Mouse (Mus musculus): ENCODE measurements around the gene Serpina3i. TPM values are rescaled to one million over a fixed set of nuclear protein-coding genes. Genes with fewer than 3 reads are reported as not detected.
"Not testable (repeated sequence)": the region's sequence is repeated elsewhere in the genome, so short reads cannot be mapped to it uniquely, and the experiment has no call there.

Serpina3i gene
- polyA plus RNA-seq, 1 experiment from 2014 or later = not detected

DNA sequence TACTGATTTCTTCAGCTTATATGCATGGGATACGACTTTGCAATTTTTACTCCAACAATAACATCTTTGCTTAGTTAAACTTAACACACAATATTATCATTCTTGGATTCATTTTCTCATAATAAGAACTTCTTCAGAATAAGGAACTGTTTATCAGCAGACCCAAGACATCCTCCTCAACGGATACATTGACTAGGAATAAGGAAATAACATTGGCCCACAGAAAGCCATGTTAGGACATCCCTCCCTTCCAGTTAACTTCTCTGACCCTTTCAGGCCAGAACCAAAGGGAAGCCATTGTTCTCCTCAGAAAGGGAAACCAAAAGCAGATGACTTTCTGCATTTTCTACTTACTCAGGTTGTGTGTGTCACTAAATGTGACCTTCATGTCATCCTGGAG lies 32.2 kb upstream of the Serpina3i start:
- H3K27ac ChIP-seq (replicated peaks in 1 of 2; ENCODE audit: control insufficient read depth in 1 of 2, insufficient read depth in 1 of 2, low read depth in 2 of 2, low read length in 2 of 2) = no peak overlapping the region
- 59% methylated on average over 2 of the region's 2 CpGs for WGBS

DNA sequence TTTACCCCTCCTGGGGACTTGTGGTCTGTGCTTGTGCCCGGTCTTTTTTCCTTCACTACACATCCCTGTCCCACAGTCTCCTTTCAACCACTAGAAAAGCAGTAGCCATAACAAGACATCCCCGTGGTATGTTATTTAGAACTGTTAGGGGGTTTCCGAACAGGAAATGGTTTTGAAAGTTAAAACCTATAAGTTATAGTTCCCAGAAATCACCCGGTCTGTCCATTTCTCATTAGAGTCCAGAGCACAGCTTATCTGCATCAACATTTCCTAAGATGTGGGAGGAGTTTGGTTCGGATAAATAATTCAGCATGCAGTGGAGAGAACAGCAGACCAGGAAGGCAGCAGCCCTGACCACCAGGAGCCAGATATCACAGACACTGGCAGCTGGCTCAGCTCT lies 27.0 kb upstream of the Serpina3i start, which contains the start of gene Serpina3g:
Serpina3g (plus strand) TSS at position 331 of the 400 bp plus-strand sequence.
- H3K4me3 ChIP-seq (ENCODE audit: control insufficient read depth in 1 of 2, insufficient read depth in 1 of 2, low read depth in 1 of 2, low read length in 2 of 2) = no peak within 1 kb of the TSS
- WGBS = 46% methylated on average over 5 of the region's 5 CpGs
- H3K9me3 ChIP-seq (ENCODE audit: control insufficient read depth, low read length) = no peaks in the 10 kb centered on the region
- H3K36me3 ChIP-seq (ENCODE audit: control insufficient read depth, insufficient read depth, low read length) = no peaks in the 10 kb centered on the region
- H3K27me3 ChIP-seq (ENCODE audit: control insufficient read depth, insufficient read depth, low read length) = no peaks in the 10 kb centered on the region
- no peak for ATAC-seq (ENCODE audit: insufficient number of reproducible peaks, insufficient read depth, low FRiP score, low read depth)
- H3K4me2 ChIP-seq (ENCODE audit: low read length) = no peak within 1 kb of the TSS
- H3K9ac ChIP-seq (ENCODE audit: low read length) = no peak within 1 kb of the TSS
- H3K4me1 ChIP-seq (ENCODE audit: control insufficient read depth in 2 of 2, insufficient read depth in 2 of 2, low read length in 2 of 2) = no peaks in the 10 kb centered on the region
- no peak within 1 kb of the TSS for H3K27ac ChIP-seq (replicated peaks in 1 of 2; ENCODE audit: control insufficient read depth in 1 of 2, insufficient read depth in 1 of 2, low read depth in 2 of 2, low read length in 2 of 2)

More for the DNA sequence above, 32.2 kb upstream of the Serpina3i start:
- no peak overlapping the region for H3K4me3 ChIP-seq (ENCODE audit: control insufficient read depth in 1 of 2, insufficient read depth in 1 of 2, low read depth in 1 of 2, low read length in 2 of 2)
- ATAC-seq (ENCODE audit: insufficient number of reproducible peaks, insufficient read depth, low FRiP score, low read depth) = no peak
- no peaks in the 10 kb centered on the region for H3K9me3 ChIP-seq (ENCODE audit: control insufficient read depth, low read length)
- no peaks in the 10 kb centered on the region for H3K27me3 ChIP-seq (ENCODE audit: control insufficient read depth, insufficient read depth, low read length)
- H3K9ac ChIP-seq (ENCODE audit: low read length) = no peak overlapping the region
- H3K4me1 ChIP-seq (ENCODE audit: control insufficient read depth in 2 of 2, insufficient read depth in 2 of 2, low read length in 2 of 2) = no peaks in the 10 kb centered on the region
- no peak overlapping the region for H3K4me2 ChIP-seq (ENCODE audit: low read length)
- no peaks in the 10 kb centered on the region for H3K36me3 ChIP-seq (ENCODE audit: control insufficient read depth, insufficient read depth, low read length)

DNA sequence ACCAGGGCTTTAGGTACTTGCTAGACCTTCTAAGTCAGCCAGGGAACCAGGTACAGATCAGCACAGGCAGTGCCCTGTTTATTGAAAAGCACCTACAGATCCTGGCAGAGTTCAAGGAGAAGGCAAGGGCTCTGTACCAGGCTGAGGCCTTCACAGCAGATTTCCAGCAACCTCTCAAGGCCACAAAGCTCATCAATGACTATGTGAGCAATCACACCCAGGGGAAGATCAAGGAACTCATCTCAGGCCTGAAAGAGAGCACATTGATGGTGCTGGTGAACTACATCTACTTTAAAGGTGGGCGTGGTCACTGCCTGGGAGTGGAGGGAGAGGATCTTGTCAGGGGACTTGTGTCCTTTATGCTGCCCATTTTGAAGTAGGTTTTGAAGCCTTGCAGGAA lies 24.9 kb upstream of the Serpina3i start:
- not testable (repeated sequence) for H3K4me3 ChIP-seq (ENCODE audit: control insufficient read depth in 1 of 2, insufficient read depth in 1 of 2, low read depth in 1 of 2, low read length in 2 of 2); ATAC-seq (ENCODE audit: insufficient number of reproducible peaks, insufficient read depth, low FRiP score, low read depth); H3K27ac ChIP-seq (replicated peaks in 1 of 2; ENCODE audit: control insufficient read depth in 1 of 2, insufficient read depth in 1 of 2, low read depth in 2 of 2, low read length in 2 of 2); H3K9me3 ChIP-seq (ENCODE audit: control insufficient read depth, low read length); H3K9ac ChIP-seq (ENCODE audit: low read length); H3K27me3 ChIP-seq (ENCODE audit: control insufficient read depth, insufficient read depth, low read length); H3K4me1 ChIP-seq (ENCODE audit: control insufficient read depth in 2 of 2, insufficient read depth in 2 of 2, low read length in 2 of 2); H3K36me3 ChIP-seq (ENCODE audit: control insufficient read depth, insufficient read depth, low read length); H3K4me2 ChIP-seq (ENCODE audit: low read length)
- WGBS = 86% methylated on average over 1 of the region's 1 CpGs

DNA sequence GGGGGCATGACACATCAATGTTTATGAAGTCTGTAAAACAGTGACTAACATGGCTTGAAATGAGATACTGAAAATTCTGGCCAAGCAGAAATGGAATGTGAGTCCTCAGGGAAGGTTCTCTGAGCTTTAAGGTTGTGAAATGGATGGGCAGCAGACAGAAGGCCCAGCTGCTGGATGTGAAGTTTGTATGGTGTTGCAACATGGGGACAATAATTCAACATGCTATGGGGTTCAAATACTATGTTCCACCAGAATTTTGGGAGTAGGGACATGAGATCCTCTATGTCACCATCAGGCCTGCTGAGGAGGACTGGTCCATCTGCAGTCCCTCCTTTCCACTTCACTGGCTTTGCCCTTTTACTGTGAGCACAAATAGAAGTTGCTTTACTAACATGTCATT lies 19.6 kb upstream of the Serpina3i start:
- Histone ChIP-seq H3K27ac (replicated peaks in 1 of 2; ENCODE audit: control insufficient read depth in 1 of 2, insufficient read depth in 1 of 2, low read depth in 2 of 2, low read length in 2 of 2) (no peak overlapping the region), H3K4me2 (ENCODE audit: low read length) (no peak overlapping the region), H3K9ac (ENCODE audit: low read length) (no peak overlapping the region), H3K4me1 (ENCODE audit: control insufficient read depth in 2 of 2, insufficient read depth in 2 of 2, low read length in 2 of 2) (no peaks in the 10 kb centered on the region), H3K9me3 (ENCODE audit: control insufficient read depth, low read length) (no peaks in the 10 kb centered on the region), H3K27me3 (ENCODE audit: control insufficient read depth, insufficient read depth, low read length) (no peaks in the 10 kb centered on the region), H3K36me3 (ENCODE audit: control insufficient read depth, insufficient read depth, low read length) (no peaks in the 10 kb centered on the region), H3K4me3 (ENCODE audit: control insufficient read depth in 1 of 2, insufficient read depth in 1 of 2, low read depth in 1 of 2, low read length in 2 of 2) (no peak overlapping the region)
- ATAC-seq (ENCODE audit: insufficient number of reproducible peaks, insufficient read depth, low FRiP score, low read depth) = no peak

DNA sequence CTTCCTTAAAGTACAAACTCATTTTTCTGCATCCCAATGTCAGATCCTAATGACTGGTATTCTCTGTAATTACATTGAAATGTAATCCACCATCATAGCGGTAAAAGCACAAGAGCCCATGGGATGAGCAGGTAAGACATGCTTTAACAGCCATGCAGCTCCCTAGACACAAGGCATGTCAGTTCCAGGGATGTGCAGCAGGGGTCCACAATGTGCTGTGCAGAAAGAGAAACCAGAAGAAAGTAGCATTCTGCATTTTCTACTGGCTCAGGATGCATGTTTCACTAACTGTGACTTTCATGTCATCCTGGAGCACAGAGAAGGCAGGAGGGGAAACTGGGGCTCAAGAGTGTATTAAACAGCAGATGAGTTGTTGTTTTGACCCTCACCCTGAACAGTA lies 17.8 kb upstream of the Serpina3i start:
- Histone ChIP-seq H3K27me3 (ENCODE audit: control insufficient read depth, insufficient read depth, low read length) (no peaks in the 10 kb centered on the region), H3K36me3 (ENCODE audit: control insufficient read depth, insufficient read depth, low read length) (no peaks in the 10 kb centered on the region), H3K9me3 (ENCODE audit: control insufficient read depth, low read length) (no peaks in the 10 kb centered on the region), H3K27ac (replicated peaks in 1 of 2; ENCODE audit: control insufficient read depth in 1 of 2, insufficient read depth in 1 of 2, low read depth in 2 of 2, low read length in 2 of 2) (no peak overlapping the region), H3K9ac (ENCODE audit: low read length) (no peak overlapping the region), H3K4me1 (ENCODE audit: control insufficient read depth in 2 of 2, insufficient read depth in 2 of 2, low read length in 2 of 2) (no peaks in the 10 kb centered on the region), H3K4me3 (ENCODE audit: control insufficient read depth in 1 of 2, insufficient read depth in 1 of 2, low read depth in 1 of 2, low read length in 2 of 2) (no peak overlapping the region), H3K4me2 (ENCODE audit: low read length) (no peak overlapping the region)
- ATAC-seq (ENCODE audit: insufficient number of reproducible peaks, insufficient read depth, low FRiP score, low read depth) = no peak
- 74% methylated on average over 1 of the region's 1 CpGs for WGBS

DNA sequence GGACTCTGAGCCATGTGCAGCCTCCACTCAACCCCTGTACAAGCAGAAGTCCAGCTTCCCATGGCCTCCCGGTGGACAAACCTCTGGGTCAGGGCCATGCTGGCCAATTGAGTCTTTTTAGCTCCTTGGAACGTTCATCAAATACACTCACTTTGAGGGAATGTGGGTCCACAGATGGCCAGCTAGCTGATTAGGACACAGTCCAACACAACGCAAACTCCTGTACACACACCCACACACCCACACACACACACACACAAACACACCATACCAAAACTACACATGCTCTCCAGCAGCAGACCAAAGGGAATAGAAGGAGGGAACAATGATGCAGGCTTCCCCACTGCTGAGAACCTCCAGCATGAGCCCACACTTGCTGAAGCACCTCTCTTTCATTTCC lies 17.3 kb upstream of the Serpina3i start:
- 74% methylated on average over 3 of the region's 3 CpGs for WGBS
- Histone ChIP-seq H3K27me3 (ENCODE audit: control insufficient read depth, insufficient read depth, low read length) (no peaks in the 10 kb centered on the region), H3K9ac (ENCODE audit: low read length) (no peak overlapping the region), H3K27ac (replicated peaks in 1 of 2; ENCODE audit: control insufficient read depth in 1 of 2, insufficient read depth in 1 of 2, low read depth in 2 of 2, low read length in 2 of 2) (no peak overlapping the region), H3K9me3 (ENCODE audit: control insufficient read depth, low read length) (no peaks in the 10 kb centered on the region), H3K36me3 (ENCODE audit: control insufficient read depth, insufficient read depth, low read length) (no peaks in the 10 kb centered on the region), H3K4me2 (ENCODE audit: low read length) (no peak overlapping the region), H3K4me3 (ENCODE audit: control insufficient read depth in 1 of 2, insufficient read depth in 1 of 2, low read depth in 1 of 2, low read length in 2 of 2) (no peak overlapping the region), H3K4me1 (ENCODE audit: control insufficient read depth in 2 of 2, insufficient read depth in 2 of 2, low read length in 2 of 2) (no peaks in the 10 kb centered on the region)
- ATAC-seq (ENCODE audit: insufficient number of reproducible peaks, insufficient read depth, low FRiP score, low read depth) = no peak

DNA sequence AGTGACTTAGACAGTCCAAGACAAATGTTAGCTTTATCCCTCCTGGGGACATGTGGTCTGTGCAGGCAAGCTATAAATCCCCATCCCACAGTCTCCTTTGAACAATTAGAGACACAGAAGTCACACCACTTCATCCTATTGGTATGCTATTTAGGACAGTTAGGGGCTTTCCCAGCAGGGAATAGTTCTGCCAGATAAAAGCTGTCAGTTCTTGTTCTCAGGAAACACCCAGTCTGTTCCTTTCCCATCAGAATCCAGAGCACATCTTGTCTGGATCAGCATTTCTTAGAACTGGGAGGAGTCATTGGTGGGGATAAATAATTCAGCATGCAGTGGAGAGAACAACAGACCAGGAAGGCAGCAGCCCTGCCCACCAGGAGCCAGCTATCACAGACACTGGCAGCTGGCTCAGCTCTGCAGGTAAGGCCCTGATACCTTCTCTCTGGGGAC lies 15.3 kb upstream of the Serpina3i start:
- H3K36me3 ChIP-seq (ENCODE audit: control insufficient read depth, insufficient read depth, low read length) = no peaks in the 10 kb centered on the region
- ATAC-seq (ENCODE audit: insufficient number of reproducible peaks, insufficient read depth, low FRiP score, low read depth) = no peak
- H3K4me3 ChIP-seq (ENCODE audit: control insufficient read depth in 1 of 2, insufficient read depth in 1 of 2, low read depth in 1 of 2, low read length in 2 of 2) = no peak overlapping the region
- H3K27ac ChIP-seq (replicated peaks in 1 of 2; ENCODE audit: control insufficient read depth in 1 of 2, insufficient read depth in 1 of 2, low read depth in 2 of 2, low read length in 2 of 2) = no peak overlapping the region
- no peak overlapping the region for H3K4me2 ChIP-seq (ENCODE audit: low read length)
- no peaks in the 10 kb centered on the region for H3K27me3 ChIP-seq (ENCODE audit: control insufficient read depth, insufficient read depth, low read length)
- H3K9ac ChIP-seq (ENCODE audit: low read length) = no peak overlapping the region
- no peaks in the 10 kb centered on the region for H3K9me3 ChIP-seq (ENCODE audit: control insufficient read depth, low read length)
- H3K4me1 ChIP-seq (ENCODE audit: control insufficient read depth in 2 of 2, insufficient read depth in 2 of 2, low read length in 2 of 2) = no peaks in the 10 kb centered on the region

DNA sequence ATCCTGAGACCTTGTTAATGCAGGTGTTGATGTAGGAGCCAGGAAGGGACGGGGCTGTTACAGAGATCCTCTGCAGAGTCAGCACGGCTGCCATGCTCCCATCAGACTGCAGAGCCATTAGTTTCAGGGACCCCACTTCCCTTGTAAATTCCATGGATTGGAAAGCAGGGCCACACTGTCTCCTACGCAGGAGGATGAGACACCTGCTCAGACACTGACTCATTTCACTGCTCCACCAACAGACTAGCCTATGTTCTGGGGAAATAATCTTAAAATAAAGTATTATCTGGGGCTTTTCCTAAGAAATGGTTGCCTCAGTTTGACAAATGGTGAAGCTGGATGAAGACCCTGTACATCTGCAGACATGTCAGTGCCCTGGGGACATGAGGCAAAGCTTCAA lies 14.7 kb upstream of the Serpina3i start:
- Histone ChIP-seq H3K36me3 (ENCODE audit: control insufficient read depth, insufficient read depth, low read length) (no peaks in the 10 kb centered on the region), H3K9ac (ENCODE audit: low read length) (no peak overlapping the region), H3K4me3 (ENCODE audit: control insufficient read depth in 1 of 2, insufficient read depth in 1 of 2, low read depth in 1 of 2, low read length in 2 of 2) (no peak overlapping the region), H3K27me3 (ENCODE audit: control insufficient read depth, insufficient read depth, low read length) (no peaks in the 10 kb centered on the region), H3K9me3 (ENCODE audit: control insufficient read depth, low read length) (no peaks in the 10 kb centered on the region), H3K4me1 (ENCODE audit: control insufficient read depth in 2 of 2, insufficient read depth in 2 of 2, low read length in 2 of 2) (no peaks in the 10 kb centered on the region), H3K4me2 (ENCODE audit: low read length) (no peak overlapping the region), H3K27ac (replicated peaks in 1 of 2; ENCODE audit: control insufficient read depth in 1 of 2, insufficient read depth in 1 of 2, low read depth in 2 of 2, low read length in 2 of 2) (no peak overlapping the region)
- no peak for ATAC-seq (ENCODE audit: insufficient number of reproducible peaks, insufficient read depth, low FRiP score, low read depth)
- 72% methylated on average over 3 of the region's 3 CpGs for WGBS

Measured in heart, embryonic 14.5 days (tissue).